Mouse (Mus musculus) neural tube, embryonic 11.5 days (tissue): ENCODE data around the gene Rph3a. TPM values are rescaled to one million over a fixed set of nuclear protein-coding genes. Genes with fewer than 3 reads are reported as not detected.
"Not testable (repeated sequence)": the region's sequence is repeated elsewhere in the genome, so short reads cannot be mapped to it uniquely, and the experiment has no call there.

Source experiments
- ATAC-seq: fragments of 200-750 bp; cut with Nextera tagmentation; 2 replicates; pipeline ENCODE4 v1.8.0; 2017; ENCODE audit warnings: moderate number of reproducible peaks, mild to moderate bottlenecking, moderate TSS enrichment, moderate library complexity; ENCODE audit not compliant: insufficient read depth, low FRiP score, low TSS enrichment
- DNase-seq: peaks from one replicate; pipeline ENCODE4 v3.0.0-alpha.2; 2015; ENCODE audit warnings: low spot score
- H3K27ac ChIP-seq: fragments of 300-500 bp; sonication (generic); 2 replicates; pipeline ENCODE4 v1.5.1; 2014; ENCODE audit warnings: low read depth, mild to moderate bottlenecking, low read length
- H3K27me3 ChIP-seq: fragments of 300-500 bp; sonication (generic); 2 replicates; pipeline ENCODE4 v1.6.1; 2014; ENCODE audit warnings: mild to moderate bottlenecking, low read length, mixed read lengths; ENCODE audit not compliant: control insufficient read depth, insufficient read depth
- H3K36me3 ChIP-seq: fragments of 300-500 bp; sonication (generic); 2 replicates; pipeline ENCODE4 v1.6.1; 2014; ENCODE audit warnings: mild to moderate bottlenecking, low read length, moderate library complexity, mixed read lengths; ENCODE audit not compliant: control insufficient read depth, insufficient read depth
- H3K4me1 ChIP-seq: fragments of 300-500 bp; sonication (generic); 2 replicates; pipeline ENCODE4 v1.6.1; 2014; ENCODE audit warnings: low read length, mixed read lengths; ENCODE audit not compliant: control insufficient read depth, insufficient read depth
- H3K4me2 ChIP-seq: fragments of 300-500 bp; sonication (generic); 2 replicates; pipeline ENCODE4 v1.6.1; 2014; ENCODE audit warnings: low read depth, mild to moderate bottlenecking, moderate library complexity
- H3K4me3 ChIP-seq: fragments of 300-500 bp; sonication (generic); 2 replicates; pipeline ENCODE4 v1.5.1; 2014; ENCODE audit warnings: low read depth, low read length
- H3K9ac ChIP-seq: fragments of 300-500 bp; sonication (generic); 2 replicates; pipeline ENCODE4 v1.6.1; 2014; ENCODE audit warnings: mild to moderate bottlenecking, low read length
- H3K9me3 ChIP-seq: fragments of 300-500 bp; sonication (generic); 2 replicates; pipeline ENCODE4 v1.6.1; 2016; ENCODE audit warnings: low read length; ENCODE audit not compliant: control insufficient read depth
- WGBS: fragments of 180-500 bp; shearing (Covaris S2); extraction: QIAGEN DNeasy Blood & Tissue Kit; methylation state at CpG from one replicate; pipeline ENCODE4 v1.1.7; 2014; 5-methylcytosine and 5-hydroxymethylcytosine counted together
- polyA plus RNA-seq: library from polyadenylated mRNA; unstranded; fragments of >200 nt; fragmentation: Nextera tagmentation; extraction: Ambion mirVana; gene quantifications from 2 replicates; pipeline ENCODE4 v1.2.1, GENCODE M21; 2014

Gene Rph3a
- polyA plus RNA-seq, 1 experiment from 2014 or later, result 1.5 TPM

- not testable (repeated sequence) for H3K27ac ChIP-seq, H3K36me3 ChIP-seq, DNase-seq, H3K27me3 ChIP-seq, H3K4me2 ChIP-seq, H3K9me3 ChIP-seq, ATAC-seq, H3K4me3 ChIP-seq, H3K4me1 ChIP-seq, H3K9ac ChIP-seq
- 88% methylated on average over 2 of the region's 2 CpGs for WGBS
Measured at GRCm38 (mm10) chr5:120894692-120895091, 115.2 kb downstream of the Rph3a start.

- not testable (repeated sequence) for H3K27ac ChIP-seq, ATAC-seq, H3K9ac ChIP-seq, H3K27me3 ChIP-seq, H3K36me3 ChIP-seq, H3K4me1 ChIP-seq, H3K9me3 ChIP-seq, DNase-seq, H3K4me2 ChIP-seq, H3K4me3 ChIP-seq
- WGBS, result 94% methylated on average over 4 of the region's 4 CpGs
Measured at GRCm38 (mm10) chr5:120893866-120894265, 116.0 kb downstream of the Rph3a start.

- H3K27ac ChIP-seq, result no peak overlapping the region
- no peaks in the 10 kb centered on the region for H3K27me3 ChIP-seq
- whole genome bisulfite sequencing, result 51% methylated on average over 2 of the region's 2 CpGs
- DNase-seq (no peak), ATAC-seq (no peak)
- H3K4me1 ChIP-seq, result no peaks in the 10 kb centered on the region
- H3K36me3 ChIP-seq, result no peaks in the 10 kb centered on the region
- no peak overlapping the region for H3K4me3 ChIP-seq
- H3K9ac ChIP-seq, result no peak overlapping the region
- H3K4me2 ChIP-seq, result no peak overlapping the region
- no peaks in the 10 kb centered on the region for H3K9me3 ChIP-seq
Measured at GRCm38 (mm10) chr5:120892243-120892660, 117.6 kb downstream of the Rph3a start.

- H3K36me3 ChIP-seq, H3K27me3 ChIP-seq, H3K4me2 ChIP-seq, ATAC-seq, DNase-seq, H3K4me1 ChIP-seq, H3K9me3 ChIP-seq, H3K9ac ChIP-seq, H3K27ac ChIP-seq, H3K4me3 ChIP-seq: not testable (repeated sequence)
- 69% methylated on average over 2 of the region's 2 CpGs for WGBS
Measured at GRCm38 (mm10) chr5:120891566-120892242, 118.2 kb downstream of the Rph3a start.

GRCm38 (mm10) chr5:120890991-120891390, 118.9 kb downstream of the Rph3a start:
- H3K4me3 ChIP-seq, result no peak overlapping the region
- no peak for DNase-seq
- no peak overlapping the region for H3K4me2 ChIP-seq
- H3K4me1 ChIP-seq, result no peaks in the 10 kb centered on the region
- ATAC-seq, result no peak
- no peaks in the 10 kb centered on the region for H3K27me3 ChIP-seq
- no peaks in the 10 kb centered on the region for H3K9me3 ChIP-seq
- WGBS, result 61% methylated on average over 3 of the region's 3 CpGs
- no peaks in the 10 kb centered on the region for H3K36me3 ChIP-seq
- H3K27ac ChIP-seq, result no peak overlapping the region
- H3K9ac ChIP-seq, result no peak overlapping the region

Other genes starting within 250 kb of the Rph3a start
- gene Oas3, start 232.4 kb downstream of the Rph3a start, polyA plus RNA-seq, result 0.08 TPM in 1 of 2 replicates, not detected in the other
- 0.18 TPM in 1 of 2 replicates, not detected in the other for gene Oas1e, start 214.6 kb downstream of the Rph3a start, polyA plus RNA-seq
- gene Oas1c, start 197.6 kb downstream of the Rph3a start, polyA plus RNA-seq, result 0.21 and 0.23 TPM in 2 replicates
- gene Oas1f, start 162.7 kb downstream of the Rph3a start, polyA plus RNA-seq, result not detected in 2 replicates
- gene Oas1h, start 148.7 kb downstream of the Rph3a start, polyA plus RNA-seq, result not detected in 2 replicates
- gene Oas1g, start 122.5 kb downstream of the Rph3a start, polyA plus RNA-seq, result not detected in 2 replicates
- gene Oas1a, start 102.6 kb downstream of the Rph3a start, polyA plus RNA-seq, result 0.70 TPM in 2 replicates
- gene Oas1d, start 95.6 kb downstream of the Rph3a start, polyA plus RNA-seq, result not detected in 2 replicates
- gene Ptpn11, start 181.3 kb upstream of the Rph3a start, polyA plus RNA-seq, result 23.3 and 26.4 TPM in 2 replicates
- gene Rpl6, start 194.4 kb upstream of the Rph3a start, polyA plus RNA-seq, result 598 and 627 TPM in 2 replicates
- 11.7 and 12.5 TPM in 2 replicates for gene Hectd4, start 210.1 kb upstream of the Rph3a start, polyA plus RNA-seq